Mouse (Mus musculus) small intestine, adult 2 months (tissue): Measurements from ENCODE around the gene Spata25.

Source experiments
- CTCF ChIP-seq: fragments of 200-500 bp; IDR thresholded peaks from 2 replicates; pipeline ENCODE4 v1.5.1; 2012; ENCODE audit warnings: low read depth, mild to moderate bottlenecking, control low read depth, inconsistent platforms, low read length, moderate library complexity, mixed read lengths; ENCODE audit not compliant: insufficient replicate concordance, insufficient read length; ENCODE audit errors: extremely low read depth
- POLR2A ChIP-seq: fragments of 200-500 bp; IDR thresholded peaks from 2 replicates; pipeline ENCODE4 v1.6.1; 2012; ENCODE audit warnings: low read depth, mild to moderate bottlenecking, control low read depth, inconsistent platforms, low read length, moderate library complexity

DNA sequence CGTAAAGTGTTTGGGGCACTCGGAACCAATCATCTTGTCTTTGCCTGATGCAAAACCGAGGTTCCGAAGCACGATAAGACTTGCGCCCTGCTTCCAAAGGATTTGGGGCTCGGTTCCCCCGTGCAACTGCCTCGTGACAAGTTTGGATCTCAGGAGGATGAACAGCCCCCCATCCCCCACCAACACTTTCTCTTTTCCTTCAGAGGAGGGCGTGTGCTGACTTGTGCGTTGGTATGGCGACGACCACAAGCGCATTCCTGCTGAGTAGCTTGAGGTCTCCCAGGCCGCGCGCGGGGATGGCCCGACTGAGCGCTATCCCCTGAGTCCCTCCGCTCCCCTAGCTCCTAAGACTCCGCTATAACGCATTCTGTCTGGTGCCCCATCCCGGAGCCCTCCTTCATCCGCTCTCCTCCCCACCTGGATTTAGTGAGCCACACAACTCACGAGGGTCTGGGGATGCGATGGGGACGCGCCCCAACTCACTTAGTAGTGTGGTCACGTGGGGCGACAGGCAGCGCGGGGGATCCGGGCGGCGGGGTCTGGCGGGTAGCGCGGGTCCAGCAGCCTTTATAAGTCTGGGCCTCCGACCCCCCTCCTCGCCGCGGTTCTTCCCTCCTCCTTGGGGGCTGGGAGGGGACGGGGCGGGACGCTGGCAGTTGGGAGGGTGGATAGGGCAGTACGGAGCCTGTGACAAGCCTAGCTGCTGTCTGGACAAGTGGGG lies 28.9 kb upstream of the Spata25 start, which contains the start of gene Pltp:
- TF ChIP-seq POLR2A (0 out of 2 replicates have a peak, but pooled peaks have one; percentile 7), CTCF (no peak)
